Mouse (Mus musculus) stomach, postnatal 0 days (tissue): ENCODE measurements around the gene Vangl2.

ENCODE experiments used
- CTCF ChIP-seq: IDR thresholded peaks from 2 replicates; pipeline ENCODE4 v1.5.1; 2016; ENCODE audit warnings: antibody characterized with exemption, low read depth, mild to moderate bottlenecking, moderate library complexity
- EP300 ChIP-seq: optimal IDR thresholded peaks from 2 replicates; pipeline ENCODE3; 2016; ENCODE audit warnings: antibody characterized with exemption

DNA sequence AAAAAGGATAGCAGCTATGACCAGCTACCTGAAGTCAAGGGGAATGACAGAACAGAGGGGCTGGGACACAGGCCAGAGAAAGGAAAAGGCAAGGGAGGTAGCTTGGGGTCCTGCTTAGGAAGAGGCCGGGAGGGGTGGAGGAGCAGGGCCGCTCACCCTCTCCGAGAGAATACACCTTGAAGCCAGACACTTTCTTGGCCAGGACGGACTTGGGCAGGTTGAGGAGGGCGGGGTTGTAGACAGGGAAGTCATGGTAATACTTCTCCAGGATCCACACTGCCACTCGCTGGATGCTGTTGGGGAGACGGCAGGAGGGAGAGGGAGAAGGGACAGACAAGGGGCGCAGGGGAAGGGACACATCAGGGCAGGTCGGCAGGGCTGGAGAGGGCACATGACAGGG lies 19.9 kb downstream of the Vangl2 start:
- TF ChIP-seq CTCF, result no peak
- TF ChIP-seq EP300, result no peak
